Mouse (Mus musculus) neural tube, embryonic 12.5 days (tissue): Measurements from ENCODE around the gene Gm49333. TPM values are rescaled to one million over a fixed set of nuclear protein-coding genes. Genes with fewer than 3 reads are reported as not detected.

Experiments
- ATAC-seq: fragments of 200-750 bp; cut with Nextera tagmentation; 2 replicates; pipeline ENCODE4 v1.8.0; 2017; ENCODE audit warnings: low read depth, mild to moderate bottlenecking, moderate TSS enrichment, moderate library complexity; ENCODE audit not compliant: low FRiP score
- H3K27ac ChIP-seq: fragments of 300-500 bp; sonication (generic); 2 replicates; pipeline ENCODE4 v1.5.1; 2016
- H3K27me3 ChIP-seq: fragments of 300-500 bp; sonication (generic); replicated peaks from 2 replicates; pipeline ENCODE4 v1.6.1; 2016; ENCODE audit warnings: mild to moderate bottlenecking
- H3K36me3 ChIP-seq: fragments of 300-500 bp; sonication (generic); 2 replicates; pipeline ENCODE4 v1.6.1; 2016; ENCODE audit warnings: mild to moderate bottlenecking
- H3K4me1 ChIP-seq: fragments of 300-500 bp; sonication (generic); 2 replicates; pipeline ENCODE4 v1.6.1; 2016
- H3K4me2 ChIP-seq: fragments of 300-500 bp; sonication (generic); replicated peaks from 2 replicates; pipeline ENCODE4 v1.6.1; 2016; ENCODE audit warnings: mild to moderate bottlenecking
- H3K4me3 ChIP-seq: fragments of 300-500 bp; sonication (generic); 2 replicates; pipeline ENCODE4 v1.5.1; 2016
- H3K9ac ChIP-seq: fragments of 300-500 bp; sonication (generic); 2 replicates; pipeline ENCODE4 v1.6.1; 2016; ENCODE audit warnings: mild to moderate bottlenecking
- H3K9me3 ChIP-seq: fragments of 300-500 bp; sonication (generic); 2 replicates; pipeline ENCODE4 v1.6.1; 2016; ENCODE audit warnings: mild to moderate bottlenecking
- WGBS: fragments of 180-500 bp; shearing (Covaris S2); methylation state at CpG from one replicate; pipeline ENCODE4 v1.1.7; 2016; 5-methylcytosine and 5-hydroxymethylcytosine counted together
- polyA plus RNA-seq: library from polyadenylated mRNA; unstranded; fragments of >200 nt; fragmentation: Nextera tagmentation; extraction: Ambion mirVana; gene quantifications from 2 replicates; pipeline ENCODE4 v1.2.1, GENCODE M21; 2016

Gm49333 gene
- not detected in 2 replicates for polyA plus RNA-seq

GRCm38 (mm10) chr16:20611357-20612227 lies at the start of gene Gm49333, which contains the start of the genes Eef1akmt4 and Alg3:
TSS of gene Gm49333 (plus strand) at chr16:20611610.
TSS of gene Eef1akmt4 (plus strand) at chr16:20611593.
TSS of gene Alg3 (minus strand) at chr16:20611735.
- peak within 1 kb of the TSS; percentile 95 for H3K4me2 ChIP-seq
- WGBS, result 3% methylated on average over 41 of the region's 41 CpGs
- ATAC-seq, result peak; percentile 94
- peak within 1 kb of the TSS; percentile 63; the same call in 1 of the 2 replicates for H3K27ac ChIP-seq
- H3K9me3 ChIP-seq, result no peaks in the 10 kb centered on the region
- H3K27me3 ChIP-seq, result no peaks in the 10 kb centered on the region
- H3K36me3 ChIP-seq, result peaks cover 19% of the 10 kb centered on the region
- peak within 1 kb of the TSS; percentile 88 for H3K4me3 ChIP-seq
- H3K9ac ChIP-seq, result peak within 1 kb of the TSS; percentile 88
- H3K4me1 ChIP-seq, result peaks cover 16% of the 10 kb centered on the region

GRCm38 (mm10) chr16:20565075-20565474 lies 46.3 kb upstream of the Gm49333 start:
- Histone ChIP-seq H3K27ac (no peak overlapping the region), H3K4me2 (no peak overlapping the region), H3K4me3 (no peak overlapping the region), H3K9ac (no peak overlapping the region), H3K36me3 (peaks cover 31% of the 10 kb centered on the region), H3K9me3 (no peaks in the 10 kb centered on the region), H3K4me1 (no peaks in the 10 kb centered on the region), H3K27me3 (no peaks in the 10 kb centered on the region)
- ATAC-seq, result no peak
- WGBS, result 68% methylated on average over 1 of the region's 1 CpGs

GRCm38 (mm10) chr16:20589366-20589938 lies 22.0 kb upstream of the Gm49333 start, which contains the start of gene Vwa5b2:
TSS of gene Vwa5b2 (plus strand) at chr16:20589471.
- H3K27ac ChIP-seq, result no peak within 1 kb of the TSS
- H3K9ac ChIP-seq, result peak within 1 kb of the TSS; percentile 59
- H3K9me3 ChIP-seq, result no peaks in the 10 kb centered on the region
- H3K4me2 ChIP-seq, result peak within 1 kb of the TSS; percentile 92
- peaks cover 58% of the 10 kb centered on the region for H3K27me3 ChIP-seq
- H3K4me3 ChIP-seq, result peak within 1 kb of the TSS; percentile 49
- peak; percentile 74 for ATAC-seq
- peaks cover 21% of the 10 kb centered on the region for H3K4me1 ChIP-seq
- under 1% methylated on average over 24 of the region's 24 CpGs for WGBS
- H3K36me3 ChIP-seq, result no peaks in the 10 kb centered on the region

- under 1% methylated on average over 38 of the region's 39 CpGs for WGBS
- H3K4me1 ChIP-seq, result peaks cover 21% of the 10 kb centered on the region
- peak overlapping the region; percentile 49 for H3K4me3 ChIP-seq
- no peak overlapping the region for H3K27ac ChIP-seq
- peak overlapping the region; percentile 59 for H3K9ac ChIP-seq
- H3K27me3 ChIP-seq, result peaks cover 61% of the 10 kb centered on the region
- peak overlapping the region; percentile 92 for H3K4me2 ChIP-seq
- H3K36me3 ChIP-seq, result no peaks in the 10 kb centered on the region
- no peaks in the 10 kb centered on the region for H3K9me3 ChIP-seq
- ATAC-seq, result peak; percentile 89
Measured at GRCm38 (mm10) chr16:20589939-20590679, 21.3 kb upstream of the Gm49333 start.

GRCm38 (mm10) chr16:20590680-20591038 lies 20.8 kb upstream of the Gm49333 start:
- Histone ChIP-seq H3K4me3 (peak overlapping the region; percentile 49), H3K9me3 (no peaks in the 10 kb centered on the region), H3K4me1 (peaks cover 21% of the 10 kb centered on the region), H3K27me3 (peaks cover 63% of the 10 kb centered on the region), H3K36me3 (no peaks in the 10 kb centered on the region), H3K9ac (0 out of 2 replicates have a peak overlapping the region, but pooled peaks have one; percentile 59), H3K4me2 (peak overlapping the region; percentile 92), H3K27ac (no peak overlapping the region)
- whole genome bisulfite sequencing, result 2% methylated on average over 17 of the region's 17 CpGs
- no peak; the same call in 1 of the 2 replicates for ATAC-seq

GRCm38 (mm10) chr16:20591076-20591705 lies 20.2 kb upstream of the Gm49333 start:
- Histone ChIP-seq H3K9me3 (no peaks in the 10 kb centered on the region), H3K9ac (peak overlapping the region; percentile 59; the same call in 1 of the 2 replicates), H3K4me2 (peak overlapping the region; percentile 92), H3K36me3 (no peaks in the 10 kb centered on the region), H3K27ac (no peak overlapping the region), H3K4me1 (peaks cover 21% of the 10 kb centered on the region), H3K27me3 (peaks cover 63% of the 10 kb centered on the region), H3K4me3 (peak overlapping the region; percentile 49)
- 4% methylated on average over 48 of the region's 48 CpGs for WGBS
- peak; percentile 19; the same call in 1 of the 2 replicates for ATAC-seq

GRCm38 (mm10) chr16:20595060-20595673 lies 16.2 kb upstream of the Gm49333 start:
- peaks cover 46% of the 10 kb centered on the region for H3K27me3 ChIP-seq
- H3K9ac ChIP-seq, result no peak overlapping the region
- 88% methylated on average over 7 of the region's 7 CpGs for WGBS
- no peak for ATAC-seq
- no peak overlapping the region for H3K27ac ChIP-seq
- no peaks in the 10 kb centered on the region for H3K9me3 ChIP-seq
- H3K36me3 ChIP-seq, result no peaks in the 10 kb centered on the region
- H3K4me1 ChIP-seq, result peaks cover 10% of the 10 kb centered on the region
- no peak overlapping the region for H3K4me2 ChIP-seq
- H3K4me3 ChIP-seq, result no peak overlapping the region

GRCm38 (mm10) chr16:20595737-20596136 lies 15.7 kb upstream of the Gm49333 start:
- peaks cover 40% of the 10 kb centered on the region for H3K27me3 ChIP-seq
- WGBS, result 88% methylated on average over 4 of the region's 4 CpGs

GRCm38 (mm10) chr16:20596687-20597441 lies 14.5 kb upstream of the Gm49333 start:
- WGBS, result 76% methylated on average over 7 of the region's 7 CpGs
- ATAC-seq, result no peak
- H3K9me3 ChIP-seq, result no peaks in the 10 kb centered on the region

More at GRCm38 (mm10) chr16:20595737-20596136, 15.7 kb upstream of the Gm49333 start:
- Histone ChIP-seq H3K27ac (no peak overlapping the region), H3K4me1 (peaks cover 4% of the 10 kb centered on the region), H3K36me3 (no peaks in the 10 kb centered on the region), H3K4me2 (no peak overlapping the region), H3K9me3 (no peaks in the 10 kb centered on the region), H3K4me3 (no peak overlapping the region), H3K9ac (no peak overlapping the region)
- no peak for ATAC-seq

GRCm38 (mm10) chr16:20600511-20600910 lies 10.9 kb upstream of the Gm49333 start:
- Histone ChIP-seq H3K4me2 (no peak overlapping the region), H3K27me3 (no peaks in the 10 kb centered on the region), H3K4me3 (no peak overlapping the region), H3K9me3 (no peaks in the 10 kb centered on the region), H3K9ac (no peak overlapping the region), H3K27ac (no peak overlapping the region), H3K36me3 (peaks cover 19% of the 10 kb centered on the region), H3K4me1 (no peaks in the 10 kb centered on the region)
- no peak for ATAC-seq
- 78% methylated on average over 5 of the region's 5 CpGs for WGBS

More at GRCm38 (mm10) chr16:20596687-20597441, 14.5 kb upstream of the Gm49333 start:
- no peak overlapping the region for H3K4me2 ChIP-seq
- no peaks in the 10 kb centered on the region for H3K4me1 ChIP-seq
- H3K27ac ChIP-seq, result no peak overlapping the region
- no peaks in the 10 kb centered on the region for H3K36me3 ChIP-seq
- no peak overlapping the region for H3K9ac ChIP-seq
- H3K4me3 ChIP-seq, result no peak overlapping the region
- H3K27me3 ChIP-seq, result peaks cover 29% of the 10 kb centered on the region
